ENCODE assay signal across 8 mouse cellular contexts in the genomic region with DNA sequence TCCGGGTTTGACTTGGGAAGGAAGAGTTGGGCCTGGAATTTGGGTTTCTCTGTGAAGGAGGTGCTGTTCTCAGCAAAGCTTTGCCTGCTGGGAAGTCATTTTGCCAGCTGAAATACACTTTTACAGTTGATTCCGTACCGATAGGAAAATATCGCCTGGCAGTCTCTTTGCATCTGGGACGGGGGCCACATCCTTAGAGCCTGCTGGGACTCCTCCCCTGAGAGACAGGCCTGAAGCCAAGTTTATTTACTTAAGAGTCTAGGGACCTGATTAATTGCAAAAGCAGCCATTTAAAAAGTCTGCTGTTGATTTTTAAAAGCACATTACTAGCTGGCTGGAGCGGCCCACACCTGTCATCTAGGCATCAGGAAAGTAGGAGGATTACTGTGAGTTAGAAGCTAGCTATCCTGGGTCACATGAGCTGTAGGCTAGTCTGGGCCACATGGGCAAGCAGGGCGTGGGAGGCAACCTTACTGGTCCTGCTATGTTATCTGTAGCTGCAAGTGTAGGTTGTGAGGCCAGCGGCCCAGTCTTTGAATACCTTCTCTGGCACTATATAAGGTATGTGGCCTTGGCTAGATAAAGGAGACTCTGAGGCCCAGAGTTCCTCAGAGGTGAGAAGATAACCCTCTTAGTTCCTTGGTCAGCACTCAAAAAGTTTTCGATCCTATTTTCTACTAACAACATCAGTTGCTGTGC. TPM values are rescaled to one million over a fixed set of nuclear protein-coding genes. Genes with fewer than 3 reads are reported as not detected.
DNase-seq lines count a peak whose midpoint lies in the region; ATAC-seq lines count a peak whose summit lies in the region.

No protein-coding gene starts in this region.

- intact Hi-C loops in gastrocnemius, postnatal 36 days (cut with DNase I) = loop anchor here (10.0 kb wide), 1 partner anchor 177 kb away; a partner anchor contains a TSS

- H3K4me2 ChIP-seq in kidney, embryonic 14.5 days (replicated peaks; ENCODE audit: low read depth, low read length) = no peak overlapping the region

- H3K4me1 ChIP-seq in kidney, embryonic 14.5 days (ENCODE audit: control insufficient read depth, insufficient read depth, low read length) = peaks cover 3% of the 10 kb centered on the region; the same call in 1 of the 2 replicates
- peaks cover 55% of the 10 kb centered on the region for H3K4me1 ChIP-seq in heart, embryonic 10.5 days

- H3K9me3 ChIP-seq in kidney, embryonic 14.5 days (ENCODE audit: control insufficient read depth, low read length) = no peaks in the 10 kb centered on the region
- no peaks in the 10 kb centered on the region for H3K9me3 ChIP-seq in heart, embryonic 10.5 days

- H3K4me3 ChIP-seq in kidney, embryonic 14.5 days (ENCODE audit: low read length) = no peak overlapping the region
- H3K4me3 ChIP-seq in heart, embryonic 10.5 days = no peak overlapping the region

- no peaks in the 10 kb centered on the region for H3K36me3 ChIP-seq in kidney, embryonic 14.5 days (ENCODE audit: control insufficient read depth, insufficient read depth, low read length)
- H3K36me3 ChIP-seq in heart, embryonic 10.5 days = no peaks in the 10 kb centered on the region

- no peak overlapping the region for H3K27ac ChIP-seq in kidney, embryonic 14.5 days (ENCODE audit: low read depth, low read length)
- peak overlapping the region; percentile 79 for H3K27ac ChIP-seq in heart, embryonic 10.5 days

- 30% methylated on average over 9 of the region's 9 CpGs for WGBS in kidney, embryonic 14.5 days
- 35% methylated on average over 9 of the region's 9 CpGs for WGBS in heart, embryonic 10.5 days

- H3K9ac ChIP-seq in kidney, embryonic 14.5 days (ENCODE audit: low read depth, low read length) = no peak overlapping the region

- ATAC-seq in kidney, embryonic 14.5 days (ENCODE audit: low FRiP score, low TSS enrichment) = peak; percentile 79
- ATAC-seq in inflammation-experienced regulatory T-cells, adult 6 months = no peak

- no peaks in the 10 kb centered on the region for H3K27me3 ChIP-seq in kidney, embryonic 14.5 days (ENCODE audit: control insufficient read depth, insufficient read depth, low read length)
- H3K27me3 ChIP-seq in heart, embryonic 10.5 days (ENCODE audit: insufficient read depth, poor library complexity, severe bottlenecking) = no peaks in the 10 kb centered on the region

- DNase-seq in kidney, adult 9 months = no peak
- peak; percentile 77 for DNase-seq in c-Kit-positive CD71-positive TER-119-negative erythroid progenitor cells, embryonic 14.5 days (ENCODE audit: low read depth)
- peak; percentile 94 for DNase-seq in heart, embryonic 10.5 days (ENCODE audit: low spot score)
- DNase-seq in lung, postnatal 10 days = peak; percentile 44
- no peak for DNase-seq in gastrocnemius, postnatal 36 days
- DNase-seq in thymus, adult 18-20 months = no peak

RNA-seq across cellular contexts. Expression of a gene that starts 24.0 kb away (rescaled TPM):
- not detected in 2 replicates for polyA plus RNA-seq in kidney, embryonic 14.5 days (2014; fragmentation: Nextera tagmentation; extraction: Ambion mirVana)
- 0.31 TPM in 1 of 2 replicates, not detected in the other for polyA plus RNA-seq in heart, embryonic 10.5 days (2016; fragmentation: Nextera tagmentation; extraction: Ambion mirVana)
- polyA plus RNA-seq in inflammation-experienced regulatory T-cells, adult 6 months (2017; shearing (Covaris generic)) = not detected
- not detected for total RNA-seq in gastrocnemius, postnatal 36 days (2021)

RNA-seq across cellular contexts. Expression of a gene that starts 25.0 kb away (rescaled TPM):
- polyA plus RNA-seq in kidney, embryonic 14.5 days (2014; fragmentation: Nextera tagmentation; extraction: Ambion mirVana) = 260 and 334 TPM in 2 replicates
- polyA plus RNA-seq in heart, embryonic 10.5 days (2016; fragmentation: Nextera tagmentation; extraction: Ambion mirVana) = 223 and 273 TPM in 2 replicates
- polyA plus RNA-seq in inflammation-experienced regulatory T-cells, adult 6 months (2017; shearing (Covaris generic)) = 100 to 1,000 TPM; 151 to 189 (median 155) TPM
- 10 to 100 TPM; 24.4 to 28.3 TPM for total RNA-seq in gastrocnemius, postnatal 36 days (2021)

RNA-seq across cellular contexts. Expression of a gene that starts 25.2 kb away (rescaled TPM):
- 0.53 and 0.86 TPM in 2 replicates for polyA plus RNA-seq in kidney, embryonic 14.5 days (2014; fragmentation: Nextera tagmentation; extraction: Ambion mirVana)
- polyA plus RNA-seq in heart, embryonic 10.5 days (2016; fragmentation: Nextera tagmentation; extraction: Ambion mirVana) = 1.1 and 1.6 TPM in 2 replicates
- 1 to 10 TPM in 1 of 3 experiments, not detected in 2; 1.3 TPM for polyA plus RNA-seq in inflammation-experienced regulatory T-cells, adult 6 months (2017; shearing (Covaris generic))
- total RNA-seq in gastrocnemius, postnatal 36 days (2021) = under 1 TPM; 0.57 to 0.69 TPM

RNA-seq across cellular contexts. Expression of a gene that starts 31.8 kb away (rescaled TPM):
- not detected in 2 replicates for polyA plus RNA-seq in kidney, embryonic 14.5 days (2014; fragmentation: Nextera tagmentation; extraction: Ambion mirVana)
- polyA plus RNA-seq in heart, embryonic 10.5 days (2016; fragmentation: Nextera tagmentation; extraction: Ambion mirVana) = 0.64 TPM in 1 of 2 replicates, not detected in the other
- under 1 TPM in 1 of 3 experiments, not detected in 2; 0.73 TPM for polyA plus RNA-seq in inflammation-experienced regulatory T-cells, adult 6 months (2017; shearing (Covaris generic))
- total RNA-seq in gastrocnemius, postnatal 36 days (2021) = not detected

RNA-seq across cellular contexts. Expression of a gene that starts 35.8 kb away (rescaled TPM):
- 8.1 and 10.1 TPM in 2 replicates for polyA plus RNA-seq in kidney, embryonic 14.5 days (2014; fragmentation: Nextera tagmentation; extraction: Ambion mirVana)
- 24.7 and 25.9 TPM in 2 replicates for polyA plus RNA-seq in heart, embryonic 10.5 days (2016; fragmentation: Nextera tagmentation; extraction: Ambion mirVana)
- polyA plus RNA-seq in inflammation-experienced regulatory T-cells, adult 6 months (2017; shearing (Covaris generic)) = 1 to 10 TPM; 4.9 to 6.6 (median 5.0) TPM
- 10 to 100 TPM; 27.2 to 29.6 TPM for total RNA-seq in gastrocnemius, postnatal 36 days (2021)

Comparison
In these comparisons a context has a peak if more than half of its experiments do, and no peak if none do; other contexts are left out.
1. DNase-seq: peak in c-Kit-positive CD71-positive TER-119-negative erythroid progenitor cells, embryonic 14.5 days (single experiment), heart, embryonic 10.5 days (single experiment) and lung, postnatal 10 days (single experiment); none in kidney, adult 9 months (single experiment), gastrocnemius, postnatal 36 days (0 of 2) and thymus, adult 18-20 months (0 of 2).